Mouse (Mus musculus): ENCODE results near the gene Nhs.

GRCm38 (mm10) chrX:161952356-161952755, 207.2 kb downstream of the Nhs start:
- no peak for TF ChIP-seq CTCF (IDR thresholded peaks at IDR 0.05; ENCODE audit: low read depth, low read length)
- no peak for TF ChIP-seq GATA1 (IDR thresholded peaks at IDR 0.05; ENCODE audit: borderline replicate concordance, low read length)
- no peak for TF ChIP-seq TAL1 (conservative IDR thresholded peaks at IDR 0.05; ENCODE audit: low read depth, low read length)
- TF ChIP-seq POLR2AphosphoS5 (IDR thresholded peaks at IDR 0.05; ENCODE audit: insufficient replicate concordance, low read depth, low read length): no peak
- TF ChIP-seq GATA2 (IDR thresholded peaks at IDR 0.05; ENCODE audit: borderline replicate concordance, low read depth, low read length): no peak

All from G1E (cell line).